Mouse (Mus musculus) forebrain, embryonic 14.5 days (tissue): ENCODE results near the gene Mindy2. TPM values are rescaled to one million over a fixed set of nuclear protein-coding genes. Genes with fewer than 3 reads are reported as not detected.

Source experiments
- ATAC-seq: fragments of 200-750 bp; cut with Nextera tagmentation; 2 replicates; pipeline ENCODE4 v1.8.0; 2017; ENCODE audit warnings: mild to moderate bottlenecking, moderate library complexity
- DNase-seq: peaks from one replicate; pipeline ENCODE4 v3.0.0-alpha.2; 2015; ENCODE audit warnings: low spot score
- H3K27ac ChIP-seq: fragments of 300-500 bp; sonication (generic); 2 replicates; pipeline ENCODE4 v1.5.1; 2014; ENCODE audit warnings: low read depth, mild to moderate bottlenecking, control low read depth, low read length, moderate library complexity
- H3K27me3 ChIP-seq: fragments of 300-500 bp; sonication (generic); replicated peaks from 2 replicates; pipeline ENCODE4 v1.6.1; 2014; ENCODE audit warnings: low read length, control low read depth, mixed read lengths; ENCODE audit not compliant: control insufficient read depth, insufficient read depth
- H3K36me3 ChIP-seq: fragments of 300-500 bp; sonication (generic); 2 replicates; pipeline ENCODE4 v1.6.1; 2014; ENCODE audit warnings: low read length, control low read depth; ENCODE audit not compliant: control insufficient read depth, insufficient read depth
- H3K4me1 ChIP-seq: fragments of 300-500 bp; sonication (generic); 2 replicates; pipeline ENCODE4 v1.6.1; 2014; ENCODE audit warnings: antibody characterized with exemption, low read length, control low read depth; ENCODE audit not compliant: control insufficient read depth, insufficient read depth
- H3K4me2 ChIP-seq: fragments of 300-500 bp; sonication (generic); 2 replicates; pipeline ENCODE4 v1.6.1; 2014; ENCODE audit warnings: mild to moderate bottlenecking, control low read depth, low read length
- H3K4me3 ChIP-seq: fragments of 300-500 bp; sonication (generic); 2 replicates; pipeline ENCODE4 v1.5.1; 2014; ENCODE audit warnings: low read depth, low read length, control low read depth
- H3K9ac ChIP-seq: fragments of 300-500 bp; sonication (generic); 2 replicates; pipeline ENCODE4 v1.6.1; 2014; ENCODE audit warnings: mild to moderate bottlenecking, low read length, control low read depth, moderate library complexity
- H3K9me3 ChIP-seq: fragments of 300-500 bp; sonication (generic); replicated peaks from 2 replicates; pipeline ENCODE4 v1.6.1; 2016; ENCODE audit warnings: low read length, control low read depth, mixed read lengths; ENCODE audit not compliant: control insufficient read depth
- WGBS: fragments of 180-500 bp; shearing (Covaris S2); extraction: QIAGEN DNeasy Blood & Tissue Kit; methylation state at CpG from one replicate; pipeline ENCODE4 v1.1.7; 2014; 5-methylcytosine and 5-hydroxymethylcytosine counted together
- polyA plus RNA-seq: library from polyadenylated mRNA; unstranded; fragments of >200 nt; fragmentation: Nextera tagmentation; extraction: Ambion mirVana; gene quantifications from 2 replicates; pipeline ENCODE4 v1.2.1, GENCODE M21; 2014

Gene Mindy2
- 12.4 and 14.6 TPM in 2 replicates for polyA plus RNA-seq

DNA sequence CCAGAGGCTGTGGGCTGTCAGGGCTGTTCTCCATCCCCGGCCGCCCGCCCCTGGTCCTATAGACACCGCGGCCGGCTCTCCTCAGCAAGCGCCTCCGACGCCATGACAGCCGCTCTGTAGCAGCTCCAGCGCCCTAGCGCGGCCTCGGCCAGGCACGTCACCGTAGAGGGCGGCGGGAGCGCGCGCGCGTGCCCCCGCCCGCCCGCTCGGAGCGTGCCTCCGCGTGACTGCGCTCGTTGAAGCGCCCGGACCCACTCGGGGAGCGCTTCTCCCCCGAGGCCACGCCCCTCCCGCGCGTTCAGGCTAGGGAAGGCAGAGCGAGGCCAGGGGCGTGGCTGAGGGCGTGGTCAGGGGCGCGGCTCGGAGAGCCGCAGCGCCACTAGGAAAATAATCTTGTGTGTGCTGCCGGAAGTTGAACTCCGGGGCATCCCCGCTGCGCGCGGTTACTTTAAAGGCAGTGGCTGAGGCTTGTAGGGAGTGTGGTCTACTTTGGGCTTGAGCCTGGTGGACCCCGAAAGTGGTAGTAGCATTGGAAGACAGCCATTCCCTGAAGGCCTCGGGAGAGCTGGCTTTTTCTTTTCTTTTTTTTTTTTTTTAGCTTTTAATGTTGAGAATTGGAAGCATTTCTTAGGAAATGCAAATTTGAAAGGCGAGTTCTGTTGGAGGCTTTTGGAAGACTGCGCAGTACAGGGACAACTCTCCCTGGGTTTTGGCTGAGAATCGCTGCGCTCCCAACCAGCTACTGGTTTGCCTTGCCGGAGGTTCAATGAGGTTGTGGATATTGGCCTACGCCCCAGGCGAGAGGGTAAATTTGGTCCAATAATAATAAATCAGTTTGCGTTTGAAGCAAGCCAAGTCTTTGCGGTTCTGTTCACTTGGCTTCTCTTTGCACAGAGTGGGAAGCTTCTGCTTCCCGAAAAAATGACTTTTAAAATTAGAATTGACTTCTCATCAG is at the start of gene Mindy2:
Gene Mindy2, minus strand, starts transcription at position 162 of the 955 bp plus-strand sequence.
- ATAC-seq = peak; percentile 97
- peak within 1 kb of the TSS; percentile 91 for H3K27ac ChIP-seq
- WGBS = 2% methylated on average over 64 of the region's 67 CpGs
- no peaks in the 10 kb centered on the region for H3K9me3 ChIP-seq
- H3K36me3 ChIP-seq = no peaks in the 10 kb centered on the region
- H3K4me2 ChIP-seq = peak within 1 kb of the TSS; percentile 66
- DNase-seq = peak; percentile 98
- H3K4me3 ChIP-seq = peak within 1 kb of the TSS; percentile 90
- H3K9ac ChIP-seq = peak within 1 kb of the TSS; percentile 91
- no peaks in the 10 kb centered on the region for H3K27me3 ChIP-seq
- H3K4me1 ChIP-seq = peaks cover 15% of the 10 kb centered on the region

- WGBS = 100% methylated on average over 1 of the region's 1 CpGs
- no peak for DNase-seq
- Histone ChIP-seq H3K4me3 (no peak overlapping the region), H3K27me3 (no peaks in the 10 kb centered on the region), H3K4me2 (no peak overlapping the region), H3K27ac (no peak overlapping the region), H3K36me3 (0 out of 2 replicates have a peak, but pooled peaks cover 3% of the 10 kb centered on the region), H3K4me1 (no peaks in the 10 kb centered on the region), H3K9ac (no peak overlapping the region), H3K9me3 (no peaks in the 10 kb centered on the region)
- no peak for ATAC-seq
Observed at GRCm38 (mm10) chr9:70706444-70706843, 49.5 kb upstream of the Mindy2 start.

GRCm38 (mm10) chr9:70703597-70704203 is 46.7 kb upstream of the Mindy2 start:
- Histone ChIP-seq H3K4me2 (no peak overlapping the region), H3K9ac (no peak overlapping the region), H3K27me3 (no peaks in the 10 kb centered on the region), H3K36me3 (0 out of 2 replicates have a peak, but pooled peaks cover 3% of the 10 kb centered on the region), H3K4me3 (no peak overlapping the region), H3K4me1 (no peaks in the 10 kb centered on the region), H3K9me3 (no peaks in the 10 kb centered on the region), H3K27ac (no peak overlapping the region)
- DNase-seq (no peak), ATAC-seq (no peak)
- WGBS = 94% methylated on average over 5 of the region's 5 CpGs

DNA sequence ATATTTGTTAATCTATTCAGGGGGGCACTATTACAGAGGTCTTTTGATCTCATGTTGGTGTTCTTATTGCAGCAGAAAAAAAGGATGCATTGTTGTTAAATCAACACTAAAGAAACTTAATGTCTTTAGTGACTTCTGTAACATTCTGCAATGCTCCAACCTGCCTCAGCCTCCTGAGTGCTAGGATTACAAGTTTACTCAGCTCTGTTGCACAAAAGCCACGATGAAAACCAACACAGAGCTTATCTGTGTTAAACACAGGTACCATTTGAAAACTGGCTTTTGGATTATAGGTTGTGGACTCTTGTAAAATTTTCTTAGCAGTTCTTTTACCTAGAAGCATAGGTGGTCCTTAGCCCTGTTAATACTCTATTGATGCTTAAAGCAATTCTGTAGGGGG is 41.1 kb upstream of the Mindy2 start:
- H3K27ac ChIP-seq = no peak overlapping the region
- H3K4me2 ChIP-seq = no peak overlapping the region
- H3K9me3 ChIP-seq = no peaks in the 10 kb centered on the region
- H3K4me1 ChIP-seq = no peaks in the 10 kb centered on the region
- 91% methylated on average over 1 of the region's 1 CpGs for WGBS
- H3K36me3 ChIP-seq = no peaks in the 10 kb centered on the region
- ATAC-seq (no peak), DNase-seq (no peak)
- no peaks in the 10 kb centered on the region for H3K27me3 ChIP-seq
- no peak overlapping the region for H3K4me3 ChIP-seq
- no peak overlapping the region for H3K9ac ChIP-seq

DNA sequence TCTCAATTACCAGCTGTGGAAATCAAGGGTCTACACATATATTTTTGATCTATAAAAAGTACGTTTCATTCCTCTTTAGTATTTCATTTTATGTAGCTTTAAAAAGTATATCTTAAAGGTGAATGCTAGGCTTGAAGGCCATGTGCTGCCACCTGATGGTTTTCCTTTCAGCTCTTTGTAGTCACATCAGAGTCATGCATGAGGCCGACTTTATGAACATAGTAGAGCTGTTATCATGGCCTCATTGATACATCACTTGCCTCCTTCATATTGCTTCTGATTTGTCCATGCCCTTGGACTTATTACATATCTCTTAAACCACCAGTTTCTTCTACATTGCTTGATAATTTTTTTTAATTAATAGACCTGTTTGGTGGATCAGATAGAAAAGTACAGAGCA is 38.7 kb upstream of the Mindy2 start:
- WGBS = 95% methylated on average over 2 of the region's 2 CpGs
- Histone ChIP-seq H3K9me3 (no peaks in the 10 kb centered on the region), H3K27me3 (no peaks in the 10 kb centered on the region), H3K27ac (no peak overlapping the region), H3K9ac (no peak overlapping the region), H3K4me3 (no peak overlapping the region), H3K4me1 (no peaks in the 10 kb centered on the region), H3K36me3 (no peaks in the 10 kb centered on the region), H3K4me2 (no peak overlapping the region)
- DNase-seq (no peak), ATAC-seq (no peak)

DNA sequence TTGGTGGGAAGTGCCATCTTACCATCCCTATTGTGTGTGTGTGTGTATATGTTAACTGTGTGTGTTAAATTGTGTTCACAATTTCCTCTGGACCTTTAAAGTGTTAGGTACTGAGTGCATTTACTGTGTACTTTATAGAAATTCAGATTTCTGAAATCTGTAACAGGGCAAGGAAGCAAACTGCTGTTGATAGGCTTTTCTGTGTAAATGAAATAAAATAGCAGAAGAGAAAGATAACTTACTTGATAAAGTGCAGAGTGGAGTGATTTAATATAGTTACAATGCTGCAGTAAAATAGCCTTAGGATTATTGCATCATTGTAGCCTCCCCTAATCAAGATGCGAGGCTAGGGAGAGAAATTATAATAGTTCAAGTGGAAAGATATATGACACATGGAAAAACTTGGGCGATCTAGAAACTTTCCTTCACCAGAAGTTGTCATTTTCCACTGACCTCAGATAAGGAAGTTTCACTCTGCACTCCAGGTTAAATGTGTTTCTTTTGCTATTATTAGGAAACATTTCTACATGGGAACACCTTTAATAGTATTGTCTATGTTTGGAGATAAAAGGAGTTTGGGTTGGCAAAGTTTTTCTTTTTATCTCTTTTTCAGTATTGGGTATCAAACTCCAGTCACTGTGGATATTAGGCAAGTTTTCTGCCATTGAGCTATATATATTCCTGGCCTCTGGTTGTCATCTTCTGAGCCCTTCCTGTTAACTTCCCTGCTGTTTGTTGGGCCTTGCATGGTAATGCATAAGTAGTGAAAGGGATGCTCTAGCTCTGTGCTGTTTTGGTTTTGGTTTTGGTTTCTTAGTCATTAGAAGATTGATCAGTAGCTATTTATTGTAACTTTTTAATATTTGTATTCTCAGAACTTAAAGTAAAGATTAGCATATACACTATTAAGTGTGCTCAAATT is 35.1 kb upstream of the Mindy2 start:
- Histone ChIP-seq H3K27ac (no peak overlapping the region), H3K27me3 (no peaks in the 10 kb centered on the region), H3K36me3 (no peaks in the 10 kb centered on the region), H3K4me1 (no peaks in the 10 kb centered on the region), H3K4me3 (no peak overlapping the region), H3K4me2 (no peak overlapping the region), H3K9ac (no peak overlapping the region), H3K9me3 (no peaks in the 10 kb centered on the region)
- ATAC-seq (no peak), DNase-seq (no peak)
- 87% methylated on average over 2 of the region's 2 CpGs for WGBS

DNA sequence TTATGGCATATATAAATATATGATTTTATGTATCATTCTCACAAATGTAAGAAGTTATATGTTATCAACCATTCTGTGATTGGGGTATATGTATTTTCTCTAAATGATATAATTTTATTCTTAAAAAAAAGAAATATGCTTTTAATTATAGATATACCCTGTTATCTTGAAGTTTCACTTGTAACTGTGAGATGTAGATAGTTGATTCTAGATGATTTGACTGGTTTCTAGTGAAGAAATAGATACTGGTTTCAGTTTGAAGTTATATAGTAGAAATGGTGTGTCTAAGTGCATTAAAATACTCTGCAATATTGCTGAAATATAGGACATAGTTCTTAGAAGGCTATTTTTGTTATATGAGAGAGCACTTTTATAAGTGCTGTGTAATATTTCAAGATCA is 33.6 kb upstream of the Mindy2 start:
- no peak overlapping the region for H3K4me3 ChIP-seq
- DNase-seq = no peak
- no peaks in the 10 kb centered on the region for H3K36me3 ChIP-seq
- no peak overlapping the region for H3K4me2 ChIP-seq
- H3K27ac ChIP-seq = no peak overlapping the region
- H3K4me1 ChIP-seq = no peaks in the 10 kb centered on the region
- no peak overlapping the region for H3K9ac ChIP-seq
- no peak for ATAC-seq
- H3K27me3 ChIP-seq = no peaks in the 10 kb centered on the region
- H3K9me3 ChIP-seq = no peaks in the 10 kb centered on the region

DNA sequence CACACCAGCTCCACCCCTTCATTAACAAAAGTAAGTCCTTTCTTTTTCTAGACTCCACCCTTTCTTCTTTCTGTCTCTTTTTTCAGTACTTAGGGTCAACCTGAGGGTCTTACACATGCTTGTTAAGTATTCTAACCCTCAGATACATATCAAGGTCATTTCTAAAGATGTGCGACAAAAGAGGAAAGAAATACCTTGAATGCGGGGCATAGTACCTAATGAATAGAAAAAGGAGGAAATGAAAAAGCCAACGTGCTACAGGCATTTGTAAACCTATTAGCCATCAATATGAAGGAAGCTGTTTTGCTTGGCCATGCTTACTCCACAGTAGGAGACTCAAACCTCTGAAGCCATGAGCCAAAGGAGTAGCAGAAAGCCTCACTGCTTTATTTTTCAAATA is 33.0 kb upstream of the Mindy2 start:
- ATAC-seq = no peak
- WGBS = 70% methylated on average over 3 of the region's 3 CpGs
- Histone ChIP-seq H3K4me2 (no peak overlapping the region), H3K27ac (no peak overlapping the region), H3K4me3 (no peak overlapping the region), H3K9me3 (no peaks in the 10 kb centered on the region), H3K4me1 (no peaks in the 10 kb centered on the region), H3K27me3 (no peaks in the 10 kb centered on the region), H3K36me3 (no peaks in the 10 kb centered on the region), H3K9ac (no peak overlapping the region)
- no peak for DNase-seq
